Mouse (Mus musculus): Measurements from ENCODE around the gene Gm4027.
"Not testable (repeated sequence)": the region's sequence is repeated elsewhere in the genome, so short reads cannot be mapped to it uniquely, and the experiment has no call there.

Gene Gm4027

GRCm38 (mm10) chr12:87618569-87618968 lies at the start of gene Gm4027:
Gm4027 (plus strand) TSS chr12:87618869.
- CTCF ChIA-PET: not testable (repeated sequence)

GRCm38 (mm10) chr12:87601388-87601787 lies 17.3 kb upstream of the Gm4027 start:
- CTCF ChIA-PET: not testable (repeated sequence)

- CTCF ChIA-PET: not testable (repeated sequence)
Measured at GRCm38 (mm10) chr12:87602388-87602787, 16.3 kb upstream of the Gm4027 start, which contains the start of gene Oog1. Oog1 (plus strand) TSS chr12:87602688.

- CTCF ChIA-PET: not testable (repeated sequence)
Measured at GRCm38 (mm10) chr12:87644520-87644919, 25.9 kb downstream of the Gm4027 start, which contains the start of gene Gm16381. Gm16381 (minus strand) TSS chr12:87644620.

- CTCF ChIA-PET: not testable (repeated sequence)
Measured at GRCm38 (mm10) chr12:87652916-87653703, 34.4 kb downstream of the Gm4027 start.

Data from spleen, embryonic (tissue).